Mouse (Mus musculus) embryonic facial prominence, embryonic 15.5 days (tissue): ENCODE measurements around the gene Arl8b. TPM values are rescaled to one million over a fixed set of nuclear protein-coding genes. Genes with fewer than 3 reads are reported as not detected.

ENCODE experiments used
- ATAC-seq: fragments of 200-750 bp; cut with Nextera tagmentation; 2 replicates; pipeline ENCODE4 v1.8.0; 2017; ENCODE audit warnings: low read depth, moderate TSS enrichment; ENCODE audit not compliant: insufficient number of reproducible peaks, low FRiP score, low TSS enrichment
- H3K27ac ChIP-seq: fragments of 300-500 bp; sonication (generic); replicated peaks from 2 replicates; pipeline ENCODE4 v1.5.1; 2015; ENCODE audit warnings: mild to moderate bottlenecking, inconsistent platforms
- H3K27me3 ChIP-seq: fragments of 300-500 bp; sonication (generic); 2 replicates; pipeline ENCODE4 v1.6.1; 2015; ENCODE audit warnings: inconsistent platforms
- H3K36me3 ChIP-seq: fragments of 300-500 bp; sonication (generic); 2 replicates; pipeline ENCODE4 v1.6.1; 2015; ENCODE audit warnings: mild to moderate bottlenecking, inconsistent platforms
- H3K4me1 ChIP-seq: fragments of 300-500 bp; sonication (generic); 2 replicates; pipeline ENCODE4 v1.6.1; 2015; ENCODE audit warnings: inconsistent platforms
- H3K4me2 ChIP-seq: fragments of 300-500 bp; sonication (generic); replicated peaks from 2 replicates; pipeline ENCODE4 v1.6.1; 2015; ENCODE audit warnings: mild to moderate bottlenecking, inconsistent platforms
- H3K4me3 ChIP-seq: fragments of 300-500 bp; sonication (generic); replicated peaks from 2 replicates; pipeline ENCODE4 v1.5.1; 2015; ENCODE audit warnings: mild to moderate bottlenecking, inconsistent platforms
- H3K9ac ChIP-seq: fragments of 300-500 bp; sonication (generic); 2 replicates; pipeline ENCODE4 v1.6.1; 2015; ENCODE audit warnings: inconsistent platforms
- H3K9me3 ChIP-seq: fragments of 300-500 bp; sonication (generic); replicated peaks from 2 replicates; pipeline ENCODE4 v1.6.1; 2016; ENCODE audit warnings: inconsistent platforms
- WGBS: fragments of 180-500 bp; shearing (Covaris S2); methylation state at CpG from one replicate; pipeline ENCODE4 v1.1.7; 2015; 5-methylcytosine and 5-hydroxymethylcytosine counted together
- polyA plus RNA-seq: library from polyadenylated mRNA; unstranded; fragments of >200 nt; fragmentation: Nextera tagmentation; extraction: Ambion mirVana; gene quantifications from 2 replicates; pipeline ENCODE4 v1.2.1, GENCODE M21; 2015

Arl8b gene
- polyA plus RNA-seq, 1 experiment from 2014 or later = 83.7 TPM

DNA sequence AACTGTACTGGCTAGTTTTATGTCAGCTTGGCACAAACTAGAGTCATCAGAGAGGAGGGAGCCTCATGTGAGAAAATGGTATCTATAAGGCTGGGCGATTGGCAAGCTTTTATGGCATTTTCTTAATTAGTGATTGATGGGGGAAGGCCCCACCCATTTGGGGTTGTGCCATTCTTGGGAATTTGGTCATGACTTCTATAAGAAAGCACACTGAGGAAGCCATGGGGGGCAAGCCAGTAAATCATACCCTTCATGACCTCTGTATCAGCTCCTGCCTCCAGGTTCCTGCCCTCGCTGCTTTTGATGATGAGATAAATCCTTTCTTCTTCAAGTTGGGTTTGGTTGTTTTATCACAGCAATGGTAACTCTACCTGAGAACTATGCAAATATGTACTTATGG is 87.5 kb downstream of the Arl8b start:
- no peak for ATAC-seq
- Histone ChIP-seq H3K36me3 (no peaks in the 10 kb centered on the region), H3K9ac (no peak overlapping the region), H3K4me2 (no peak overlapping the region), H3K4me3 (no peak overlapping the region), H3K27me3 (no peaks in the 10 kb centered on the region), H3K27ac (no peak overlapping the region), H3K9me3 (no peaks in the 10 kb centered on the region), H3K4me1 (no peaks in the 10 kb centered on the region)
- WGBS = 90% methylated on average over 2 of the region's 2 CpGs

DNA sequence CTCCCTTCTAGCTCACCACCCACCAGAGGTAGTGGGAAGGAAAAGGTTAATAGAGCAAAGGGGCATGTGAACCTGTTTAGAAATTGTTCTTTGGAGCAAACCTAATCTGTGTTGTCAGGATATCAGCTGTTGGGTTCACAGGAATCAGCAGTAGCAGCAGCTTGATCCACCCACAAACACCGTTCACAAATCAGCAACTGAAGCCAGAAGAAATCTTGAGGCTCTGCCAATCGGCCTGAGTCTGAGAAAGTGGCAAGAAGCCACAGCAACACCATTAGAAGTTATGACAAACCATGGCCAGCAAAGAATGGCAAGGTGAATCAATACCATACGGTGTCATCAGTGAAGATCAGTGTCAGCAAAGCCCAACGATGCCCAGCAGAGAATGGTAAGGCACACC is 88.4 kb downstream of the Arl8b start:
- Histone ChIP-seq H3K27ac (no peak overlapping the region), H3K36me3 (no peaks in the 10 kb centered on the region), H3K4me2 (no peak overlapping the region), H3K4me3 (no peak overlapping the region), H3K27me3 (no peaks in the 10 kb centered on the region), H3K9ac (no peak overlapping the region), H3K9me3 (no peaks in the 10 kb centered on the region), H3K4me1 (0 out of 2 replicates have a peak, but pooled peaks cover 5% of the 10 kb centered on the region)
- WGBS = 86% methylated on average over 4 of the region's 4 CpGs
- ATAC-seq = no peak

Other genes with a start within 250 kb of the Arl8b start
- gene Bhlhe40, start 122.5 kb upstream of the Arl8b start, polyA plus RNA-seq = 23.4 and 27.4 TPM in 2 replicates
- 20.8 and 22.0 TPM in 2 replicates for gene Edem1, start 45.5 kb downstream of the Arl8b start, polyA plus RNA-seq